Mouse (Mus musculus) hindlimb bud, embryonic 11.5 days (tissue): ENCODE measurements at regions not wholly inside any gene's neighbourhood (a gene's known extent, or its start where the extent isn't known, plus 50 kb on each side); places are given as distances from the start of the nearest gene placed in this dataset.

Experiments used
- DNase-seq: peaks from one replicate; pipeline ENCODE4 v3.0.0-alpha.2; 2012; ENCODE audit warnings: low read depth, low spot score; ENCODE audit errors: extremely low spot score

DNA sequence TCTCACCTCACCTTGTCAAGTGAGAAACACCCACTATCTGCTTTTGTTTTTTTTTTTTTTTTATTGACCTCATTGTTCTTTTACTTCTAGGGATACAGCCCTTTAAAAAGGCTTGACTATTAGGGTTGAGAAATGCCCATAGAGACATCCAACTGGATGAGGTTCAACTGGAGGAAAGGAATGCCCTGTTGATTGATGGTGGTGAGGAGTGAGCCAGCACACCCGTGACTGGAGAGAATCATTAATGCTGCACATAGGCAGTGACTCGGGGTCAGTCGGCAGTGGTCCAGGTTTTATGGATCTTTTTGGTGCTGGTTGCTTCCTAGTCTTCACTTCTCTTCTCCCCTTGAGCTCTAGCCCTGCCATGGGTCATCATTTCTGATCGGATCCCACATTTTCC, 82.9 kb upstream of the Cryz start:
- DNase-seq: no peak

DNA sequence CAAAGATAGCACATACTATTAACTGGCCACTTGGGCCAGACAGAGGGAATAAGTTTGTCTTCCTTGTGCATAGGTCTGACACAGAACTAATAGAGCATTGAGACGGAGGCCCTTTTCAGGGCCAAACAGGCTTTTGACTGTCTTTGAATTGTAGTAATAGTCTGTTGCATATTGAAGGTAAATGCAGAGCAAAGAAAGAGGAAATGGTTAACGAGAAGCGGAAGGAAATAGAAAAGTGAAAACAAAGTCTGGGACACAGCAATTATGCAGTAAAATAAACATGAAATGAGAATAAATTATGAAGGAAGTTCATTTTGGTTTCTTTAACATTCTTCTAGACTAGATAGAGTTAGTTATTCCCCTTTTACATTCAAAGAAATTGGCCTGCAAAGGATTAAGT, 86.4 kb upstream of the Cryz start:
- no peak for DNase-seq

DNA sequence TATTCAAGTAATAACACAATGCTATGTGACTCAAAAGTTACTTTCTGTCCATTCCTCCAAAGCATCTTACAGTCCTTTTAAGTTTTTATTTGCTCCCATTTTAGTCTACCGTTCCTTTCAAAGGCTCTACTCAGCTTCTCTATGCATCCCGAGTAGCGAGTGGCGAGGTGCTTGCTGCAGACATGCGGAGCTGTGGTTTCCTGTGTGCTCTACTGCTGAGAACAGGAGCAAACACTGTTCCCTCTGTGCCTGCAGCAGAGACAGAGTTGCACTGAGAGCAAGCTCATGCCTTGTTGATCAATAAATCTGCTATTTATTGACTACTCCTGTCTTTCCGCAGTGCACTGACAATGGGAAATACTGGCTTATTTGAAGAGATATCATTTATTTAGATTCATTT, 87.1 kb upstream of the Cryz start:
- no peak for DNase-seq

DNA sequence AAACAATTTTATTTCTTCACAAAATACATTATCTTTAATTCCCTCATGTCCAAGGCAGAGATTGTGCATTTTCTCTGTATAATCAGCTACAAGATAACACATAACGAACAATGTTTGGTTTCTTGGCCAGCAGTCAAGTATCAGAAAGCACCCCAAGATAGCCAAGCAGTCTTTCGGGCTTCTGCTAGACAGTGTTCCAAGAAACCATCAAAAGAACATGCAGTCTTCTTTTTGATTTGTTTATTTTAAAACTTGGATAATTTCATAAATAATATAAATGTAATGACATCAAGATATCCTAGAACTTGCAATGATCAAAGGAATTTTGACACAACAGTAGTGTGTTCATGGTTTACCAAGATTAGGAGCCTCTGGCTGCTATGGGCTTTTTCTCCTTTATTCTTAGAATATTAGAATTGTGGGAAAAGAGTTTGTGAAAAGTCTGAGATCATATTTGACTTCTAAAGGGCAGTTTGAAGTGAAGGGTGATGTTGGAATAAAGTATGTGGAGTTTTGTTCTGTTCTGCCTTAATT, 103.1 kb upstream of the Cryz start:
- no peak for DNase-seq

DNA sequence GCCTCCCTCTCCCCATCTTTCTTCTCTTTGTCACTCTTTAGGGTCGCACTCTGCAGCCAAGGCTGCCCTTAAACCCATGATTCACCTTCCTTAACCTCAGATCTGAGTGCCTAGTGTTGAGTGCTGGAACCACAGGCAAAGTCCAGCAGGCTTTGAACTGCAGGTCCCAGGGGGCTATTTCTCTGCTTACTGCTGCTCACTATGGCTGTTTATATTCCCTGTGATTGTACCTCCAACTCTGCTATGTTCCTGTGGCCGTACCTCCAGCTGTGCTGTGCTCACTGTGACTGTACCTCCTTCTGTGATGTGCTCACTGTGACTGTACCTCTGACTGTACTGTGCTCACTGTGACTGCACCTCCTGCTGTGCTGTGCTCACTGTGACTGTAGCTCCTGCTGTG, 124.1 kb upstream of the Cryz start:
- DNase-seq: no peak

DNA sequence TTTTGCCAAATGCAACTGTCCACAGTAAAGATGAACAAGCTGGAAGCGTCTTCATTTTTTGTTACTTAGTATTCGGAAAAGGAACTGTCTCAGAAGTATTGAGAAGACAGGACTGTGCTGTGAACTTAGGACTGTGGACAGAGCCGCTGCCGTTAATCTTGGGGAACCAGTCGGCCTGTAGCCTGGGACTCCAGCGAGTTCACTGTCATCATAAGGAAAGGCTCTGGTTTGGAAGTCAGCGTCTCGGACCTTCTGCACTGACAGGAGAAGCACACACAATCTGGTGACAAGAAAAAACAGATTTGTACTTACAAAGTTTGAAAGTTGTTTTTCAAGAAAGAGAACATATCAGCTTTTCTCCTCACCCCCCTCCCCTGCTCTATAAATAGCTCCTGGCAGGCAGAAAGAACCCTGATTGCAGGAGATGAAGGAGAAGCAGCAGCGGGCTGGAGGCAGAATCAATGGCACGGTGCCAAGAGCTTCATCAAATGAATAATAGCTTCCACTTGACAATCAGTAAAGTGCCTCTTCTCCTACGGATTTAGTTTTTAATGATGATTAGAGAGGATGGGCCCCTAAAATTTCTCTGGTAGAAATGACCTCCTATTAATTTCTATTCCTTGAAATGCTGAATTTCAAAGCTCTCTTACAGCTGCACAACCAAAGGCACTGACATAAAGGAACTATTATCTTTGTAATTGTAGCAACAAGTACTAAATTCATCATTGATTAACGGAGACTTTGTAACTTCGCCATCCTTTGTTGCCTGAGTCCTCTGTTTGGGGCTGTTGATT, 128.7 kb upstream of the Cryz start:
- DNase-seq: no peak

DNA sequence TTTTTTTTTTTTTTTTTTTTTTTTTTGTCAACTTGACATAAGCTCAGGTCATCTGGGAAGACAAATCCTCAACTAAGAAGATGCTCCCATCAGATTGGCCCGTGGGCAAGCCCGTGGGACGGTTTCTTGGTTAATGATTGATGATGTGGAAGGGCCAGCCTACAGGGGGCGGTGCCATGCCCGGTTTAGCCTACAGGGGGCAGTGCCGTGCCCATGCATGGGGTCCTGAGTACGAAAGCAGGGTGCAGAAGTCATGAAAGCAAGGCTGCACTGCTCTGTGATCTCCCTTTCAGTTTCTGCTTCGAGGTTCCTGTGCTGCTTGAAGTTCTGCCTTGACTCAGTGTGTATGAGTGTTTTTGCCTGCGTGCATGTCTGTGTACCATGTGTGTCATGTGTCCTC, 127.7 kb upstream of the Lhx8 start:
- no peak for DNase-seq

DNA sequence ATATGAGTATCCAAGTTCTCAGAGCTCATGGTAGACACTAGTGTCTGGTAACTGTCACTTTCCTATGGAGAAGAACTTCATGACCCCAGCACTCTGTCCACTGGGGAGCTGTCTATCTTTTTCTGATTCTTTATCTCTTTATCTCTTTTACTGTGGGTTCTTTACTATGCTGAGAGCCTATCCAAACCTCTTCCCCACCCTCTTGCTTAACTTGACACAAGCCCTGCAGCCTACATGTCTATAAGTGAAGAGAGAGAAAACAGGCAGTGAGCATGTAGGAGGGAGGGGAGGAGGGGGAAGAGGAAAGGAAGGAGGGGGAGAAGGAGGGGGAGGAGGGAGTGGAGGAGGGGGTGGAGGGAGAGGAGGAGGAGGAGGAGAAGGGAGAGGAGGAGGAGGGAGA, 122.6 kb upstream of the Lhx8 start:
- DNase-seq: no peak

DNA sequence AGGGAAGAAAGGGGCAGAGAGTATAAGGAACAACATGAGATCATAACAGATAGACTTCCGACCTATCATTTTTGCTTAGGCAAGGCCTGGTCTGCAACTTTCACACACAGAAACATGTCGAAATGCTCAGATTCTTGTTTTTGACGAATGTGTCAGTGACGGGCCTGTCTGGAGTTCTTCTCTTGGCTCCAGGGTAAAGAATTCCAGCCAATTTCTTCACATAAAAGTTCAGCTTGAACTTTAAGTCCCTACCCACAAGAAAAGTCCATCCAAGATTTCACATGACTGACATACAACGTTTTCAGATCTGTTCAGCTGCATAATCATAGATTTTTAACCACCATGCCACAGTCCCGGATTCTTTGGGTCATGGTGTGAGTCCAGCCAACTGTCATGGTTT, 122.1 kb upstream of the Lhx8 start:
- DNase-seq: no peak

DNA sequence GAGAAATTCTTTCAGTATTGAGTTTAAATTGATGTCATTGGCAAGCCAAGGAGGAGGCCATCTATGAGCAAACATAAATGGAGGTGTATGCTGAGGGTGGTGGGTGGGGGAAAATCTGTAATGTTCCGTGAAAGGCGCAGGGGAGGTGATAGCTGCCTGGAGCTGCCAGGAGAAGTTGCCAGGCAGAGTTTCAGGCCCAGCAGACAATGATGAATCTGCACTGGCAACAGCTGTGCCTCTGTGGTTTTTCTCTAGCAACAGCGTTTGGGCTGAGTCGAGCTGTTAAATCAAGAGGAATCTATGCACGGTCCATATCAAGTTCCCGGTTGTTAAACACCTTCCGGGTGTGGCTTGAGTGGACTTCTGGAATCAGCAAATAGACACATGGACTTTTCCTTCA, 120.7 kb upstream of the Lhx8 start:
- no peak for DNase-seq

DNA sequence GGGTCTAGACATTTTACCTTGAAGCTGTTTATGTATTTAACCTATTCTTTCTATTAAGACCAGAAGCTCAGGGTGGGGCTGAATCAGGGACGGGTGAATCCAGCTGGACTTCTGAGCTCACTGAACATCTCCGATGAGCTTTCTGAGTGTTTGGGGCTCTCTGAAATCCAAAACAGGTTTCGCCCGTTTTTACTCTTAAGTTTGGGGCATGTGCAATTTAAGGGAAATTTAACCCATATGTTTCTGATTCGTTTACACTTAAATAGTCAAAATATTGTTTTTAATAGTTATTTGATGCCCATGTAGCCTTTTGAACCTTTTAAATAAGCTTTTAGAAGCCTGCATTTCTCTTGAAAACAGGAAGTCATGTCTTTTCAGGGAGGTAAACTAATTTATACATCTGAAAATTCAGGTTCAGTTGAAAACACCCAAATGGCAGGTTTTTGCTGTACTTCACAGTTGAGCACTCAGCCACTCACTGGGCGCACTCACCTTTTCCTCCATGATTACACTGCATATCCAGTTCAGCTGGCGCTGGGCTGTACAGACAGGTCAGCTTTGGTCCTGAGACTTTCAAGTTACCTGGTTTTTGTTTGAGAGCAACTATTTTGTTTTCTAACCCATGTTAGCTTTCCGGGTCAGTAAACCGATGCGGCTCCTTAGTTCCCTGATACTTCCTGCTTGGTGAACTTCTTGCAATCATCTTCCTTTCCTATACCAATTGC, 113.1 kb upstream of the Lhx8 start:
- no peak for DNase-seq

DNA sequence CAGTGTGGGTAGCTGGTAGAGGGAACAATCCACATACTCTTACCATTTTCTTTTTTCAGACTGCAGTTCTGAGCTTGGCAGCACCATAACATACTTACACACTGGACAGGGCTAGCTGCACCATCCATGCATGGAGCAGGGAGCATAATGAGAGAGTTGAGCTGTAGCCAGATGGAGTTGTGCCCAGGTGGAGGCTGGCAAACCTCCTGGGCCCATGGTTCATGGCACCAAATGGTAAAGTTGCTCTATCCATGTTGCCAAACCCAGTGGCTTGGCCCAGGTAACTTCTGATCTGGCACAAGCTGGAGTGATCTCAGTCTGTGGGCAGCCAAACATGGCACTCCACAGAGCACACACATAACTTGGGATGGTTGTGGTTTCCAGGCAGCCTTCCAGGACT, 111.0 kb upstream of the Lhx8 start:
- no peak for DNase-seq

DNA sequence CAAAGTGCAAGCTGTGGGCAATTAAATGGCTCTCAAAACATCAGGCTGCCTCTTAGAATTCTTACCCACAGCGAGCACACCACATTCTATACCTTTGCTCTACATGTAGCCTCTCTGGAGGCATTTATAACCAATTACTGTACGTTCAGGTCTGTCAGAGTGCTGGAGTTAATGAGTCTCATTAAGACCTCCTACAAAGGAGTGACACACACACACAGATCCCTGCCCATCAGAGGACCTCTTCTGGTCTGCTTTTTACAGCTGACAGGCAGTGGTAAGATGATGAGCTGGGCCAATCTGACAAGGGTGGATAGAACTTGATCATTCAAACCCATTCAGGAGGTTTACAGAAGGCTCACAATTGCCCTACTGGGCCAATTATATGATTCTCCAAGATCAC, 110.4 kb upstream of the Lhx8 start:
- no peak for DNase-seq

DNA sequence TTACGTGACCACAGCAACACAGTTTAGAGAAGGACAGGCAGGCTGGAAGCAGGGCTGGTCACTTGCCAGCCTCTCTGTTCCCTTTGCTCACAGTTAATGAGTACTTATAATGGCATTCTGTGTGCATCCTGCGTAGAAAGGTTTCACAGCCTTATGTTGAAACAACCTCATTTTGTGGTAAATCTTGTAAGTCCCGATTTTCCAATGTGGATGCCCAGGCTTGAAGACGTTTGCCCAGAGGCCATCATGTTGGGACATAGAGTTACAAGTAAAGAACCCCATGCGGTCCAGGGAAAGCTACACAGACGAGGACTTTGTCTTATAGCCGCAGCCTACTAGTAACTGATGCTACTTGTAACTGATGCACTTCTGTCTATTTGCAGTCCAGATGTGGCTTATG, 100.4 kb upstream of the Lhx8 start:
- no peak for DNase-seq

DNA sequence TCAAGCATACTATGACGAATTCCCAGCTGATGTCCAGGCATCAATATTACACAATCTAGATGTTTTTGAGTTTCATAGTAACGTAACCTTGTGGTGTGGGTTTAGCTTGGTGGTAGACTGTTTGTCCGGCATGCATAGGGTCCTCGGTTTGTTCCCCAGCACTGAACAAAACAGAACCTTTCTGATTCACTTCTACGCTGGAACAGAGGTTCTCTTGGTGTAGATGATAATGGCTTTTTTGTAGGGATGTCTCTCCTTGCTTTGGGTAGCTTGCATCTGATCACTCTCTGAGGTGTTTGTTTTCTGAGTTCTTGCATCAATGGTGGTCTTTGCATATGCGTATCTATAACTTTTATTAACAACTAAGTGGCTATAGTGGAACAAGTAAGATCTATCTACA, 99.2 kb upstream of the Lhx8 start:
- DNase-seq: no peak

DNA sequence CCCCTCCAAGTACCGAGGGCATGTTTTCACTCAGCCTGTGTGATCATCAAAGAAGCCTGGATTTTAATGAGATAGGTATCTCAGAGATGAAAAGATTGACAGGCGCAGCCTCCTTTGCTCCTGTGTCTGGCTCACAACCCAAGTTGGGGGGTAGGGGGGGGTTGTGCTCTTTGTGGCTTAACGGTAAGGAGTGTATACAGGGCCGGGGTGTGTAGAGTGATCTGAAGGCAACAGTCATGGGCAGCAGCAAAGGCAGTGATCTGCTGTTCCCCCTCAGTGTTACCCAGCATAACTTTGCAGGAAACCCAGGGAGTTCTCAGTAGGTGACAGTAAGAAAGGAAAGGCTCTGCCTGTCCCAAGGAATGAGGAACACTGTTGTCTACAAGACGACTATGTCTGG, 94.1 kb upstream of the Lhx8 start:
- DNase-seq: no peak

DNA sequence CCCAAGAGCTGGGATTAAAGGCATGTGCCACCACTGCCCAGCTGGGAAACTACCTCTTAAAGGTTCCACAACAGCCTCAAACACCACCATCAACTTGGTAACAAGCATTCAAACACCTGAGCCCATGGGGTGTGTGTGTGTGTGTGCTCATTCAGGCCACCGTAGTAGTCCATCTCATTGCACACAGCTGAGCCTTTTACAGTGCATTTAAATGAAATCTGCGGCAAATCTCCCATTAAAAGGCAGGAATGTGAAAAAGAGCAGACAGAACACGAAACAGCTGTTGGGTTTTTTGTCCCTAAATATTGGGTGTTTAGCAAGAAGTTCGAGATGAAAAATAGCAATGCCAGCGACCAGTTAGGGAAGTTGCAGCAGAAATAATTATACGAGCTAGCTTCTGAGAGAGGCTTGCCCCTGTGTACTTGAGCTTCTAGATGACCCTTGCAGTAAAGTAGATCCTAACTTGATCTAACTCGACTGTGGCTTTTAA, 91.0 kb upstream of the Lhx8 start:
- DNase-seq: no peak

DNA sequence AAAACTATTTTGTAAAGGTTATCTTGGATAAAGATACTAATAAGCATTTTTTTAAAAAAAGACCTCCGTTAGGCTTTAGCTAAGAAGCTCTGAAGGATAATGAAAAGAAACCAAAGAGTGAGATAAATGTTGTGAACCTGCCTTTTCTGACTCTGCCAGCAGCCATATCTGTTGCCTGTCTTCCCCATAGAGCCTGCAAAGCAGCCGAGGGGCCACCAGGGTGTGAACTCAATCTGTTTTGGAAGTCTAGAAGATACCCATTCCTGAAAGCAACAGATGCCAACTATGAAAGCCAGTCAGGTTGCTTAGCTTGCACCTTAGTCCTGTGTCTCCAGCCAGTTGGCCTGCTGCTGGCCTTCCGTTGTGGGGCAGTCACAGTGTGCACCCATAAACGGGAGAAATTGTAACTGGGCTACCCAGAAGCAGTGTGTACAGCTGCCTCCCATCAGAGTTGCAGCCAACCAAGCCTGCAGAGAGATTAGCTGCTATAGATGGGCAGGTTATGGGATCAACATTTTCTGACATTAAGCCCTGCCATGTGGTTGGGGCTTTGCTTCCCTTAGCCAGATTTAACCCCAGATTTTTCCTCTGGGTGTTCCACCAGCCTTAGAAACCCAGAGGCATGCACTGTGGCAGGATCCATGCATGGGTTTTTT, 87.8 kb upstream of the Lhx8 start:
- DNase-seq: no peak

DNA sequence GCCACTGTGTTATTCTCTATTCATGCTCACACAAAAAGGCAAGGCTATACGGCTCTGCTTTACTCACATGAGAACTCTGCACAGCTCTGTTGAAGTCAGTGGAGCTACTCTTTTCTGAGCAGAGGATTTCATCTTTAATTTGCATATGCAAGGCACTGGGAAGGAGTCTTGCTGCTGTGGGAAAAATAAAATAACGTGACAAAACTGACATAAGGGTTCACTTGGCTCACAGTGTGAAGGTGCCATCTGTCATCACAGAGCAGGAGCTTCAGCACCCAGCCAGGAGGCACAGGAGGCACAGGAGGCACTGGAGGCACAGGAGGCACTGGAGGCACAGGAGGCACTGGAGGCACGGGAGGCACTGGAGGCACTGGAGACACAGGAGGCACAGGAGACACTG, 83.9 kb upstream of the Lhx8 start:
- DNase-seq: no peak

DNA sequence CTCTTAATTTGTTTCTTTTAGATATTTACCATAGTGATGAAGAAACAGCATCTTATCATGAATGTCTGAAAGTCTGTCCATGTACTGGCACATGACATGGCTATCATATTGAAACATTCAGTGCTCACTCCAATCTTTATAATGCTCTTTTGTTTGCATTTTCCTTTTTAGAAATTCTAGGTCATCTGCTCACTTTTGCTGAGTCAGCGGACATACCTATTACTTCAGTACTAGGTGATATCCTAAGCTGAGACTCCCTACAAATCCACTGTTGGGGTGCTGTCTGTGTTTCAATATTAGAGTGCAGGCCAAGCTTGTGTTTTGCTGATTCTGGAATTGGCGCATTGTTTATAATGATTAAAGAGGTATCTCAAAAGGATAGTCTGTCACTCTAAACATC, 79.8 kb upstream of the Lhx8 start:
- DNase-seq: no peak

DNA sequence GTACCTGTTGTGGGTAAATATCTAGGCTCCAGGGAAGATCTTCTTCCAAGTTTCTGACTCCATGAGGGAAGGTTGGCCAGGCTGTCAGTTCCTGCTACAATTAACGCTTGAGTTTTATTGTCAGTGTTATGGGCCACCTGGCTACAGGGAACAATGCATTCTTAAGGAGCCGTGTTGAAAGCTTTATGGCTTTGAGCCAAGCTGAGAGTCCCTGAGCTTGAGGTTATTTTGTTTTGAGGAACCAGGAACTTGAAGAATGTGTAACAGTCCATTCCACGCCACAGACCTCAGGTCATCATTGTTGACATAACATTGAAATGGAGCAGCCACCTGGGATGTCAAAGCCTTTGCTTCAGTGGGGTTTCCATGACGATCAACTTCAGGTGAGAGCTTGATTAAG, 71.6 kb upstream of the Lhx8 start:
- peak; percentile 20 for DNase-seq

DNA sequence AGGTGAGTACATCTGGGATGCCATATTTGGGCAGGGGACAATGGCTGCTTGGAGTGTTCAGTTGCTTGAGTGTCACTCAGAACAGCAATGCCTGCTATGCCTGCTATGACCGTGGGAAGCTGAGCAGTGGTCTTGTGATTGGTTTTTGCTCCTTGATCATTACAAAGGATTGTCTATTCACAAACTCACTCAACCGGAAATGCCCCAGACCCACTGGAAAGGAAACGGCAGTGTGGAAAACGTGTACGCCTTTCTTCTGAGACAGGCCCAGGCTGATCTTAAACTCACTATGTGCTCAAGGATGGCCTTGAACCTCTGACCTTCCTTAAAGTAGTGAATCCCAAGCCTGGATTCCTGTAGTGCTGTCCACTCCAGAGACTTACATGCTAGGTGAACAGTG, 63.2 kb upstream of the Lhx8 start:
- no peak for DNase-seq
